25 mouse cellular contexts compared by ENCODE assay signal in genomic region chr12:54499963-54500362, GRCm38 (mm10).
"Had no signal": no experiment of that assay in that cellular context is flagged by ENCODE, and none has a peak within 500 bp of the region (broad histone marks: within the 10 kb centered on the region; RNA-seq: fewer than 3 reads in every experiment).

No protein-coding gene starts in this region.

- H3K4me1 ChIP-seq: forebrain, embryonic 15.5 days; hindbrain, embryonic 13.5 days; hindbrain, embryonic 15.5 days; kidney, embryonic 15.5 days; limb, embryonic 13.5 days; limb, embryonic 15.5 days; liver, embryonic 12.5 days had no signal

- H3K27me3 ChIP-seq: forebrain, embryonic 15.5 days; heart, embryonic 12.5 days; hindbrain, embryonic 13.5 days; hindbrain, embryonic 15.5 days; kidney, embryonic 15.5 days; limb, embryonic 13.5 days; limb, embryonic 15.5 days; liver, embryonic 12.5 days had no signal

- H3K36me3 ChIP-seq: forebrain, embryonic 15.5 days; heart, embryonic 12.5 days; hindbrain, embryonic 13.5 days; hindbrain, embryonic 15.5 days; kidney, embryonic 15.5 days; limb, embryonic 13.5 days; limb, embryonic 15.5 days; liver, embryonic 12.5 days had no signal

- H3K9ac ChIP-seq: forebrain, embryonic 15.5 days; forebrain, postnatal 0 days; heart, embryonic 12.5 days; hindbrain, embryonic 13.5 days; hindbrain, embryonic 15.5 days; kidney, embryonic 15.5 days; limb, embryonic 13.5 days; limb, embryonic 15.5 days; liver, embryonic 12.5 days; liver, embryonic 14.5 days had no signal

- H3K9me3 ChIP-seq: forebrain, embryonic 15.5 days; heart, embryonic 12.5 days; hindbrain, embryonic 13.5 days; hindbrain, embryonic 15.5 days; kidney, embryonic 15.5 days; limb, embryonic 13.5 days; limb, embryonic 15.5 days; liver, embryonic 12.5 days had no signal

- H3K27ac ChIP-seq: forebrain, embryonic 15.5 days; hindbrain, embryonic 13.5 days; hindbrain, embryonic 15.5 days; hindbrain, postnatal 0 days; kidney, embryonic 15.5 days; kidney, postnatal 0 days; limb, embryonic 13.5 days; limb, embryonic 15.5 days; liver, embryonic 12.5 days; liver, embryonic 14.5 days had no signal

- ATAC-seq: forebrain, embryonic 15.5 days; forebrain, postnatal 0 days; hindbrain, postnatal 0 days; intestine, embryonic 16.5 days; liver, embryonic 12.5 days had no signal

- H3K4me2 ChIP-seq: forebrain, embryonic 15.5 days; heart, embryonic 12.5 days; hindbrain, embryonic 13.5 days; hindbrain, embryonic 15.5 days; kidney, embryonic 15.5 days; limb, embryonic 13.5 days; limb, embryonic 15.5 days; liver, embryonic 12.5 days had no signal

- H3K4me3 ChIP-seq: forebrain, embryonic 15.5 days; heart, embryonic 12.5 days; hindbrain, embryonic 13.5 days; hindbrain, embryonic 15.5 days; kidney, embryonic 15.5 days; limb, embryonic 13.5 days; limb, embryonic 15.5 days; liver, embryonic 12.5 days had no signal

- DNase-seq: forebrain, postnatal 0 days; gastrocnemius, postnatal 10 days; gastrocnemius, postnatal 36 days; heart, adult 11 months; heart, postnatal 36 days; kidney, adult 11 months; kidney, adult 2 months; kidney, adult 9 months; kidney, postnatal 14 days; kidney, postnatal 36 days; layer of hippocampus, adult 9-11 months; layer of hippocampus, postnatal 36 days; left cerebral cortex, postnatal 4 days had no signal
